Mouse (Mus musculus) testis, postnatal 14 days (tissue): ENCODE results near the gene Tuba1a.
"Not testable (repeated sequence)": the region's sequence is repeated elsewhere in the genome, so short reads cannot be mapped to it uniquely, and the experiment has no call there.

Experiments used
- DNase-seq: peaks from one replicate; pipeline ENCODE4 v3.0.0; 2021; ENCODE audit warnings: low spot score

Gene Tuba1a

GRCm38 (mm10) chr15:98923031-98923537 lies 30.4 kb downstream of the Tuba1a start:
- DNase-seq: no peak

- no peak for DNase-seq
These were observed 30.9 kb downstream of the Tuba1a start for GRCm38 (mm10) chr15:98922581-98922980.

- peak; percentile 46 for DNase-seq
These were observed 32.0 kb downstream of the Tuba1a start for GRCm38 (mm10) chr15:98921510-98921909.

- not testable (repeated sequence) for DNase-seq
These were observed 35.0 kb downstream of the Tuba1a start for GRCm38 (mm10) chr15:98918499-98918895.

- DNase-seq: peak; percentile 100
These were observed 35.7 kb downstream of the Tuba1a start, which contains the start of gene Lmbr1l for GRCm38 (mm10) chr15:98917538-98918498. Gene Lmbr1l (minus strand): TSS chr15:98918231.

GRCm38 (mm10) chr15:98917091-98917490 lies 36.4 kb downstream of the Tuba1a start:
- no peak for DNase-seq

GRCm38 (mm10) chr15:98916016-98916415 lies 37.5 kb downstream of the Tuba1a start:
- no peak for DNase-seq

GRCm38 (mm10) chr15:98914903-98915302 lies 38.6 kb downstream of the Tuba1a start:
- DNase-seq: no peak

- no peak for DNase-seq
These were observed 48.8 kb downstream of the Tuba1a start for GRCm38 (mm10) chr15:98904692-98905091.

GRCm38 (mm10) chr15:98902600-98902999 lies 50.9 kb downstream of the Tuba1a start:
- DNase-seq: no peak

- no peak for DNase-seq
These were observed 52.0 kb downstream of the Tuba1a start for GRCm38 (mm10) chr15:98901530-98901929.
